Mouse (Mus musculus): Measurements from ENCODE around the gene Raf1. TPM values are rescaled to one million over a fixed set of nuclear protein-coding genes. Genes with fewer than 3 reads are reported as not detected.

Raf1 gene
- total RNA-seq, 2 experiments from 2014 or later, result 97.3 to 110 TPM

DNA sequence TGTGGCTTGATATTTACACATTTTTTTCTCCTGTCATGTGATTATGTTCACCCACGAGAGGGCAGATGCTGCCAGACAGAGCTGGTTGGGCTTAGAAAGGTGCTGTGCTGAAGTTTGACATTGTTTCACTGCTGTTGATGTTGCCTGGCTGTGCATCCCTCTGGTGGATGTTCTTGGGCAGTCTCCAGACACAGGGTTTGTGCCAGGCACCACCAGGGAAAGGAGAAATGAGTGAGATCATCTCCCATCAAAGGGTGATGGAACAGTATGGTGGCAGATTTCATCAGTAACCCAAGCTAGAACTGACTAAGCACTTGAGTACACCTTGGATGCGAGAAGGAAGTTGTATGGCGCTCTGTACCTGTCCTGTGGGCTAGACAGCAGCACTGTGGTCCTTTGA is 60.5 kb downstream of the Raf1 start:
- DNase-seq, result no peak

DNA sequence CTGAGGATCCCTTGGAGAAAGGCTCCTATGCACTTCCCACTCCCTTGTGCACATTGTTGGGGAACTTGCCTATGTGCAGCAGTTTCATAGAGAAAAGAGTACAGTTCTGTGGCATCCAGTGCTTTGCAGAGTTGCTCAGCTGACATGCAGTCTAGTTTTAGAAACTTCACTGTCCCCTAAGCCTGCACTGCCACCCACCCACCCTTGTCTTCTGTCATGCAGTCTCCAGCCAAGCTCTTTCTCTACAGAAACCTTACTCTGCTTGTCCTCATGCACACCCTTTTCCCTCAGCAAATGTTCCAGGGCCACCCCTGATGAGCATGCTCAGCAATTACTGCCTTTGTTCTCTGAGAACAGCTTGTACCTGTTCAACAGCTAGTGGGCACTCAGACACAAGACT is 62.6 kb downstream of the Raf1 start:
- DNase-seq, result no peak

DNA sequence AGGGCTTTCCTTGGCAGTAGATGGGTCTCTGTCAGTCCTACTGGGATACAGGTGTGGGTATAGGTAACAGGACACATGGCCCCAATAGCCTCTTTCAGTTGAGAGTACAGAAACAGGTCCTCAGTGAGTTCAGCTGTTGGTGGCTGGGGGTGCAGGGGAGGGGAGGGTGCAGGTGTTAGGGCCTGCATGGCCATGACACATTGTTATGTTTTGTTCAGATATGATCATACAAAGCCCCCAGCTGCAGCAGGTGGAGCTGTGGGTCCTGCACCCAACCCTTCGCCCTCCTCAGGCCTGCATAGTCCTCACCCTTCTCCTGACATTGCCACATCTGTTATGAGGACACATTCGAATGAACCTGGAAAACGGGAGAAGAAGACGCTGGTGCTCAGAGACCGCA is 66.1 kb downstream of the Raf1 start:
- DNase-seq, result no peak

DNA sequence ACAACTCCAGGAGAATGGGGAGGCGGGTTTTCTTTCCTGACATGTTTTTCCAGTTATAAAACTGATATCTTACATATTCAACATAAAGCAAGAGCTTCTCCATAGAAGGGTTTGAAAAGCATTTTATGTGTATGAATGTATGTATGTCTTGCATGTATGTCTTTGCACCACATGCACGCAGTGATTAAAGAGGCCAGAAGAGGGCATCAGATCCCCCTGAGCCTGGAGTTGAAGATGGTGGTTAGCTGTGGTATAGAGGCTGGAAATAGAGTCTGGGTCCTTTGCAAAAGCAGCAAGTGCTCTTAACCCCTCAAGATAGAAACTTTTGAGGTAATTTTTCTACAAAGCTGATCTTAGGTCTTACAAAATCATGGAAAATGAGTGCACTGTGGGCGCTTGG is 67.3 kb downstream of the Raf1 start:
- DNase-seq, result peak in 1 of 2 experiments; percentile 25

DNA sequence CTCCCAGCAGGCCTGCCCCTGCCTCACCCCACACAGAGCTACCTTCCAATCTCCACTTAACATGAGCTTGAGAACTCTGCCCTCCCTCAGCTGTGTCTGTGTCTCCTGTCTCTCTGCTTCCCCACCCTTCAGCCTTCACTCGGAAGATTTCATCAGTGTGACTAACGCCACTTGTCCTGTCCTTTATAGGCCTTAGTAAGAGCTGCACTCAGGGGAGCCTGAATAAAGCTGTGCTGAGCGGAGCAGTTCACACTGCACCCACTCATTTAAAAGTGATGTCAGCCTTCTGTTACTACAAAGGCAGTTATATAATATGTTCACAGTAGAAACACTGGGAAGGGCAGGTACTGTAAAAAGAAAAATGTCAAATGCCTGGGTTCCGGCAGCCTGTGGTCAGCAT is 69.0 kb downstream of the Raf1 start:
- peak; percentile 45 to 50 for DNase-seq

DNA sequence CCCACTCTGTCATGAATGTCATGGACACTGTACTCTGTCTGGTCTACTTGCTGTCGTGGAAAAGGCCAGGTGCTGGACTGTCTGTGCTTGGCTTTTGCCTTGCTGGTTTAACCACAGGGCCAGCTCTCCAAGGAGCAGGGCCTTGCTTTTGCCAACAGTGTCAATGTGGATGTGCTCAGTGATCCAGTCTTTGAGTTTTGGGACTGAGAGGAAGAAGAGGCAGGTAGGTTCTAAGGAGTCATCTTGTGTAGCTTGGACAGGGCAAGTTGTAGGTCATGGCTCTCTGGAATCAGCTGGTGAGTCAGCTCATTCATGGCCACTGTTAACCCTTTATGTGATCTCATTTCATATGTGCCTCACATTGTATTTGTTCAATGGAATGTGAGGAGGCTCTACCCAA is 70.0 kb downstream of the Raf1 start:
- DNase-seq, result peak; percentile 11 to 28

DNA sequence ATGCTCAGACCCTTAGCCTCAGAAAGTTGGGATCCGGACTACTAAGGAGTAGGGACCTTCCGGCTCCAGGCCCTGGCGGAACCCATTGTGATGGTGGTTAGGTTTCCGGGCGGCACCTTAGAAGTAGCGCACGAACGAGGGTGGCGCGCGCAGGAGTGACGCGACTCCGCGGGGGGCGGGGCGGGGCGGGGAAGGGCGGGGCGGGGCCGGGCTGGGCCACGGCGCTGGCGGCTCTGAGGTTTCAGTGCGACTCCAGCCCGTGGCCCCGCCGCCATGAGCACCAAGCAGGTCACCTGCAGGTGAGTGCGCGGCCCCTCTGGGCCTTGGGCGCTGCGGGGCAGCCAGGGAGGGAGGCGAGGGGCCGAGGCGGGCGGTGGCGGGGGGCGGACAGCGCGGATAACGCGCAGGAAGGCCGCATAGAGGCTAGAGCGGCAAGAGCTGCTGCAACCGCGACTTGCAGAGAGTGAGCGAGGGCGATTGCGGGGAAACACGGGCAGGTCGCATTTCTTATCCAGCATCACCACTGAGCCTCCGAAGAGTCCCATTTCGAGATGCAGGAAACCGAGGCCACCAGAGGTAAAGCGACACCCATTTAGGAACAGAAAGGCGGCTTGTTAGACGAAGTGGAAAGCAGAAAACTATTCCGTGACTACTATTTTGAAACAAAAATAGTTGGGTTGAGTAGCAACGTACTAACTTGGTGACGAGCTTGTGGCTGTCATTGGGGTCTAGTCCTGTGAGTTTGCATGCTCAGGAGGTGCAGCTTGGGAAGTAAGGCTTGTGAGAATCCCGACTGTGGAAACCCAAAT is 74.5 kb downstream of the Raf1 start, which contains the start of gene Mkrn2:
Gene Mkrn2 (plus strand): TSS at position 188 of the 809 bp plus-strand sequence.
- peak; percentile 80 to 86 for DNase-seq

DNA sequence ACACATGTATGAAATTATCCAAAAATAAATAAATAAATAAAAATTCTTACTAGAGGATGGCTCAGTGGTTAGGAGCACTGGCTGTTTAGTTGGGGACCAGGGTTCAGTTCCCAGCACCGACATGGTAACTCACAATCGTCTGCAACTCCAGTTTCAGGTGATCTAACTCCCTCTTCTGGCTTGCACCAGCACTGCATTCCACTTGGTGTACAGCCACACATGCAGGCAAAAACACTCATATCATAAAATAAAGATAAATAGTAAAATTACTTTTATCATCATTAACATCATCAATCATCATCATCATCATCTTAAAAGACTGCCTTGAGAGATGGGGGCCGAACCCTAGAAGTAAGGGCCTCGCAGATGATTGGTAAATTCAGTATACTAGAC is 75.1 kb downstream of the Raf1 start:
- no peak for DNase-seq

DNA sequence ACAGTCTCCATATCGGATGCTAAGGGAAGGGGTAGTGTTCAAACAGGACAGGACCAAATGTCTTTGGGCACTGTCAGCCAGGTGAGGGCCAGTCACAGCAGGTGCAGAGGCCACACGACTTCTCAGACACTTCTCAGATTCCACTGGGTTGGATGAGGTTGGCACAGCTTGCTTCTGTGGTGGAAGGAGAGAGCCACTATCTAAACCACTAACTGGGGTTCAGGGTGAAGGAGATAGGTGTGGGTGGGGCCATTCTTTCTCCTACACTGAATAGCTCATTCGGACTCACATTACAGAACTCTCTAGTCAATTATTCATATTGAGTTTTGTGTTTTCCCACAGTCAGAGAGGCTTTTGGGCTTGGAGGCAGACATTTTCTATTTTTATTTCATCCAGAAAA is 80.8 kb downstream of the Raf1 start:
- no peak for DNase-seq

DNA sequence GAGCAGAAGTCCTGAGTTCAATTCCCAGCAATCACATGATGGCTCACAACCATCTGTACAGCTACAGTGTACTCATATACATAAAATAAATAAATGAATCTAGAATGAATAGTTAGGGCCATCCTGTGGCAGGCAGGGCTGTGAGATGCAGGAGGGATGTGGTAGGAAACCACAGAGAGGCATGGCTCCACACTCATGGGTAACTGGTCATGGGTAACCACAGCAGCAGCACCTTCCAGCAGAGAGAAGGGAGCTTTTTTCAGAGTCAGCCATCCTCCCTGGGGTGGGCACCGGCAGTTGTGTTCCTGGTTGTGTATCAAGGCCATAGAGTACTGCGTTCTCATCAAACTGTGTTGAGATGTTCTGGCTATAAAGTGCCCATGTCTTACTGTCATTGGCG is 82.0 kb downstream of the Raf1 start:
- DNase-seq, result no peak

DNA sequence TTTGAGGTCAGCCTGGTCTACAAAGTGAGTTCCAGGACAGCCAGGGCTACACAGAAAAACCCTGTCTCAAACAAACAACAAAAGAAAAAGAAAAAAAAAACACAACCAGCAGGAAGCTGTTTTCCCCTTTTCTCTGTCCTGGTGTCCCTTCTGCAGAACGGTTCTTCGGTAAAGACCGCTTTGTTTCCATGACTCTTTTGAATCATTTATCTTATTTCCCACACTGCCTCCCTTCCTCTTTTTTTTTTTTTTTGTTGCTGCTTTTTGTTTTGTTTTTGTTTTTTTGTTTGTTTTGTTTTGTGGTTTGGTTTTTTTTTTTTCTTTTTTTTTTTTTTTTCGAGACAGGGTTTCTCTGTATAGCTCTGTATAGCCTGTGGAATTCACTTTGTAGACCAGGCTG is 83.2 kb downstream of the Raf1 start:
- DNase-seq, result no peak

DNA sequence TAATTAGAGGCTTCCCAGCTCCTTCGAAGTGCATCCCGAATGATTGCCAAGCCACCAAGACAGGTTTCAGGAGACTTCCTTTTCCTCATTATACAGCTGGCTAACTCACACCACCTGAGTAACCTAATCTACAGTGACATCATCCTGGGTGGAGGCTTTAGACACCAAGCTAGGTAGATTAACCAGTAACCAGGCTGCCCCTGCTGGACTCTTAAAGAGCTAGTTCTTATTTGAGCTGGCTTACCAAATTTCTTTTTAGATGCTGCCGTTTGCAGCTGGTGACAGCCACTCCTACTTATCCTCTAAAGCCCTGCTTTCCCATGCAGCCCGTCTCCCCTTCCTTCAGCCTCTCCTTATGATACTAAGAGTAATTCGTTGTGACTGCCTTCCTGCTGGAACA is 84.0 kb downstream of the Raf1 start, which contains the start of gene Mkrn2os:
Gene Mkrn2os (minus strand): TSS at position 119 of the 400 bp plus-strand sequence.
- no peak for DNase-seq

DNA sequence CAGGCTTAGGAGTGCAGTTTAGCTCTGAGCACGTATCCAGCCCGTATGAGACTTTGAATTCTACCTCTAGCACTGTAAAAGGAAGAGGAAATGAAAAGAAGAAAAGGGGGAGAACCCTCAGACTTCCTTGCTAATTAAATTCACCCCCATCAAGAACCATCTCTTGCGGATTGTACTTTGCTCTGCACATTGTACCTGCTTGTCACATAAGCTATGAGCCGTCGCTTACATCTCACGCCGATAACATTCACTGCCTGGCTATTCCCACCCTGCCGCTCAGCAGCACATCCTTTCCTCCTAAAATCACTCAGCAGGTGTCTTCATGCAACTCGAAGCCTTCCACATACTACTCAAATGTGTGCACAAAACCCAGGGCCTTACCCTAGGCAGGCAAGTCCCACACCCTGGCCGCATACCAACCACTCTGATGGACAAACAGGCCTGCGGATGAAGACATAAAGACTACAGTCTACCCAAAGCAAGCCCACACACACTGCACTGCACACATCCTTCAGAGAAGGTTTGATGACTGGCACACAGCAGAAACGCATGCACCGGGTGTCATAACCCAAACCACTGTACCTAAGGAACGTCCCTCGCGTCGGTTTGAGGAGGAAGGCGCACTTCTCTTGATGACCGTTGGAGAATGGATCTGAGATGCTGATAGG is 84.6 kb downstream of the Raf1 start:
- no peak for DNase-seq

DNA sequence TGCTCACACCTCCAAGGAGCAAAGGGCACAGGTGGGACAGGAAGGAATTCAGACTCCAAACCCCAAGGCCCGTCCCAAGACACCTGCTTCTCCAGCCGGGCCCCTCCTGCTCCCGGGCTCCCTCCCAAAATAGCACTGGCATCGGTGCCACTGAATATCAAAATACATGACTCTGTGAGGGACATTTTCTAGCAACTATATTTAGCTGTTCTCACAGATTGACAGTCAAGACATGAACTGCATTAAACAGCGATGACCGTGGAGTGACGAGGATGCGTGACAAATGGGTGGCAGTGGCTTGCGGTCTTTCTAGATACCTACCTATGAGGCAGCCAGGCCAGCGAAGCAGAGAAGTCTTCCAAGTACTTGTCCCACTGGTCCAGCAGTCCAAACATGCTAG is 90.1 kb downstream of the Raf1 start:
- no peak for DNase-seq

DNA sequence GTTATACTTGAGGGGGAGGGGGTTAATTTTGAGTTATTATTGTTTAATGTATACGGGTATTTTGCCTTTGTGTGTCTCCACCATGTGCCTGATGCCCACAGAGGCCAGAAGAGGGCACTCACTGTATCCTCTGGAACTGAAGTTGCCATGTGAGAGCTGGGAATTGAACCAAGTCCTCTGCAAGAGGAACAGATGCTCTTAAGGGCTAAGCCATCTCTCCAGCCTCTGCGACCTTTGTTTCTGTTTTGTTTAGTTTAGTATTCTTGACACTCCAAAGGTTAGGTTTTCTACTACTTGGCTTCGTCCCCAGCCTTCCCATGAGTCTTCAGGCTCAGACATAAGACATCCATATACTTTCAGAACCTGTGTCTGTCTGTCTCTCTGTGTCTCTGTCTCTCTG is 92.3 kb downstream of the Raf1 start:
- no peak for DNase-seq

DNA sequence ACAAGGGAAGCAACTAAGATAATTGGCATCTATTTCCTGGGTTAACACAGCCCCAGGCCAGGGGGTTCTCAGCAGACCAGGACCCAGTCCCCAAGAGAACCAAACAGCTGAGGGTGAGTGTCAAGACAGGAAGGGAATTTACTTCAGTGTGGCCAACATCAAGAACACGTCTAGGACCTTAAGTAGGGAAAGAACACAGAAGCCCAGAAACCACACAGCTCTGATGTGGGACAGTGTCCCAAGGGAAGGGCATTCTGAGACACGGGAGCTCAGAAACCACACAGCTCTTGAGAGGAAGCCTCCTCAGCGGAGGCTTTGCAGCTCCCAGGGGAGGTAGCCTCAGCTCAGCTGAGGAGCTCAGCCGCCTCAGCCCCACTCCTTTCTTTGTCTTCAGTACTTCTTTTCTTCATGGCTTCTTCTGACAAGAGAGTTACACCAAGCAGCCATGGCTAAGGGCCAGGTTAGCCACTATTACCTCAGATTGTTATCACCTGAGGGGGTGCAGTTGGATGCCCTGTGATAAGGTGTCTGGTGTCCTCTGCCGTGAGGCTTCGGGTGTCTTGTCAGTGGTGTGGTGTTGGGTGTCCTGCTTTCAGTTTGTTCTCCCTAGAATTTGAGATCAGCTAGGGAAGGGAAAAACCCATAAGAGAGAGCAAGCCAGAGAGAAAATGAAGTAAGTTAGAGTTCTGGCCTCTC is 92.9 kb downstream of the Raf1 start:
- no peak for DNase-seq

DNA sequence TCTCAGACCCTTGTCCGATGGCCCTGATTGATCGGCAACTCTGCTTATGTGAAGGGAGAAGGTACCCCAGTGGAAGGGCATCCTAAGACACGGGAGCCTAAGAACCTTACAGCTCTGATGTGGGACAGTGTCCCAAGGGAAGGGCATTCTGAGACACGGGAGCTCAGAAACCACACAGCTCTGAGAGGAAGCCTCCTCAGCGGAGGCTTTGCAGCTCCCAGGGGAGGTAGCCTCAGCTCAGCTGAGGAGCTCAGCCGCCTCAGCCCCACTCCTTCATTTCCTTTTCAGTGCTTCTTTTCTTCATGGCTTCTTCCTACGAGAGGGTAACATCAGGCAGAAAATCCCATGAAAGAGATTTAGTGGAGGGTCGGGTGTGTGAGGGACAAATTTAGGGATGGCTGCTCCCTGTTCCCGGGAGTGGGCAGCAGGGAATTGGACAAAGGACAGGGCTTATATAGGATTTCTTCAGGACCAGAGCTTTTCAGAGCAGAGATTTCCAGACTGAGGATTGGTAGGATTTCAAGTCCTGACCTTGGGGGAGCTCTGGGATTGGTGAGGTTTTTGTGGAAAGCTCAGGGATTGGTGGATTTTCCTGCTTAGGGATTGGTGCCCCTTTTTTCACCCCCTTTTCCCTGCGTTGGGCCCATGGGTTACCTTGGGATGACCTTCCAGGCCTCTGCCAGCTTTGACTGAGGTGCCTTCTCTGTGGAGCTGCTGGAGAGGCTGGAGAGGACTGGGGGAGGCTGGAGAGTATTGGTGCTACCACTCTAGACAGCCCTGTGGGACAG is 93.9 kb downstream of the Raf1 start:
- no peak for DNase-seq

DNA sequence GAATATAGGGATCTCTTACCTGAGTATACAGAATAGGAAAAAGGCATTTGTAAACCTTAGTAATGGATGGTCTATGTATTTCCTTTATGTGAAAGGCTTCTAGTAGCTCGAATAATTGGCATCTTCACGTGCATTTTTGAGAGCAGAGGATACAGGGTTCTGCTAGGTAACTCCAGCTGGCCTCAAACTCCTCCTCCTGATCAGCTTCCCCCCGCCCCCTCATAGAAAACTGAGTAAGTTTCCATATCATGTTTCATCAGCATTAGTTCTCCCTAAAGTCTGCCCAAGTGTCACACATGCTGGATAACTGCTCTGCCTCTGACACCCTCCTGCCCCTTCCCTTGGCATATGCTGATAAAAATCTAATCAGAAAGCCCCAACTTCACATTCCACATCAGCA is 95.6 kb downstream of the Raf1 start:
- no peak for DNase-seq

DNA sequence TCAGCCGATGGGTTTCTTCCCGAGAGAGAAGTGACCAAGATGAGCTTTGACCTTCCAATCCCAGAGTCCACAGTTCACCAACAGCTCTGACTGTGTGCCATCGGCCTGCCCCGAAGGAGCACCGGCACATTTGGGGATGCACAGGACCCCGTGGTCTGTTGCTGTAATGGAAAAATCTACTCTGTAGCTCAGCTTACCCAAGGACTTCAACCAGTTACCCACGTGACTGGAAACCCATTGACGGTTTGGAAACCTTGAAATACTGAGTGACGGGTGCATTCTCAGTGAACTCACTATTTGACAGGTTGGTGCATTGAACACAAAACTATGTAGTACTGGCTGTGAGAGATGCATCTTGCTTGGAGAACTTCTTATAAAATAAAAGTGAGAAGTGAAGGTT is 98.5 kb downstream of the Raf1 start:
- DNase-seq, result no peak

DNA sequence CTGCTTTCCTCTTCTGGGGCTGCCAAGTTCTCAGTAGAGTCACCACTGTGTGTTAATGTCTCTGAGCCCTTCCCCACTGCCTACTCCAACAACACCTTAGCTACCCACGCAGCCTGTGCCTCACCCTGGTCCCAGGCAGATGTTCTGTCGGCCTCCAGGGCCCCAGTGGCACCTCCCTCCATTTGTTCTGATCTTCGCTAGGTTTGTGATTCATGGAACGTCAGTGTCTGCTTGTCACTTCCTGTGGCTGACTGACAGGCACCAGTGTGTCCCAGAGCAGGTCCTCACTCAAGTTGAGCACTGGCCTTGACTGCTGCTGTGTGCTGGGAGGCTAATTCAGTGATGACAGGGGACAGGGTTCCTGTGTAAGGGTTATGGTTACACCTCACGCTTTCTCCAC is 99.0 kb downstream of the Raf1 start:
- no peak for DNase-seq

DNA sequence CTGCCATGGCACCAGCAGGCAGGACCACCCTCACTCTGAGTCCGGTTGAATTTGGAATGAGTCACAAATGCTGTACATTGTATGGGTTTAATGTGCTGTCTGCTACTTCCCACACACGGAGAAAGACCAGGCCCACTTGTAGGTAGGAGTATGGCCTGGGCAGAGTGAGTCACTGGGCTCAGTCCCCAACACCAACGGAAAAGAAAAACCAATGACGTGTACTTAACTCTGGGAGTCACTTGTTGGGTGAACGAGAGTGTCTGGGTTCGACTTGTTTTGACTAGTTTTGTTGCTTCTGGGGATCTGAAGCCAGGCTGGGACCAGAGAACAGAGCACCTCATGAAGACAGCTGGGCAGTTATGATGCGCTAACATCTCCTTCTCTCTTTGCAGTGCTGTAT is 102.3 kb downstream of the Raf1 start:
- no peak for DNase-seq
